In the genomic region with DNA sequence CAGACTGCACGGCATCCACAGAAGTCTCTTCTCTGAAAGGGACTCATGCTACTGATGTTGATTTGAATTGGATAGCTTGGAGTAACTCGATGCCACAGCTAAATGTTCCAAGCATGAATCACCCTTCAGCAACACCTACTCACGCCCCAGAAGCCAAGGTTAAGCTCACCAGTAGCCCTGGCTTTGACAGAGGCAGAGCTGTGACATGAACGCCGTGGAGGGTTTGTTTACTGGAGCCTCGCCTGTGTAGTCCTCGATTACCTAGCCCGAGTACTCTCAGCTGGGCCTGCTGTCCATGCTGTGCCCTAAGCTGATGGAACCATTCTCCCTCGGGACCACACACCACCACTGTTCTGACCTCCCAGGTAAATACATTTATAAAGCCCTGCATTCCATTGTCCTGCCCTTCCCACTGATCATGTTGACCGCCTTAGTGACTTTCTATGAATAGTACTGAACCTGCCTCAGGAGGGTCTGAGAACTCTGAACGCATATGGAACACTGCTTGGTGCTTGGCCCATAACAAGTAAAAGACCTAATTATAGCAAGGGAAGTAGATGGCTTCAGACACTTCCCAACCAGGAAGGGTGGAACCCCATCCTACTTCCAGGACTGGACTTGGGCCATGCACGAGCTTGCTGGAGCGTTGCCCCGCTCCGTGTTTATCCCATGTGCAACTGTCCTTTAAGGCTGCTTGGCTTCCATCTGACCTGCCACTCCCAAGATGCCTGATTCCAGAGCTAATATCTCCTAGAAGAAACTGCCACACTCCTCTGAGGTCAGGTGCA, we compare ENCODE assay signal across 8 mouse cellular contexts. TPM values are rescaled to one million over a fixed set of nuclear protein-coding genes. Genes with fewer than 3 reads are reported as not detected.
DNase-seq lines count a peak whose midpoint lies in the region; ATAC-seq and TF ChIP-seq lines count a peak whose summit lies in the region.

No protein-coding gene starts in this region.

- no peaks in the 10 kb centered on the region for H3K27me3 ChIP-seq in spleen, adult 2 months (ENCODE audit: control insufficient read depth, insufficient read depth, low read length)
- H3K27me3 ChIP-seq in kidney, adult 2 months (replicated peaks; ENCODE audit: control insufficient read depth, insufficient read depth, low read length): no peaks in the 10 kb centered on the region
- no peaks in the 10 kb centered on the region for H3K27me3 ChIP-seq in midbrain, embryonic 11.5 days (ENCODE audit: control insufficient read depth, insufficient read depth, low read length)

- TF ChIP-seq CTCF in spleen, adult 2 months (IDR thresholded peaks at IDR 0.05; ENCODE audit: extremely low read depth, insufficient read depth, insufficient read length, insufficient replicate concordance): no peak
- TF ChIP-seq CTCF in kidney, adult 2 months (conservative IDR thresholded peaks at IDR 0.05; ENCODE audit: insufficient read depth, insufficient read length, low read depth, low read length): no peak
- no peak for TF ChIP-seq CTCF in olfactory bulb, adult 2 months (IDR thresholded peaks at IDR 0.05; ENCODE audit: insufficient read depth, low read depth, low read length)

- no peak for ATAC-seq in midbrain, embryonic 11.5 days (ENCODE audit: low FRiP score)

- H3K4me3 ChIP-seq in spleen, adult 2 months (ENCODE audit: extremely low read depth, insufficient read depth, insufficient read length): no peak overlapping the region
- no peak overlapping the region for H3K4me3 ChIP-seq in kidney, adult 2 months (ENCODE audit: insufficient read depth, low read depth, low read length)
- no peak overlapping the region for H3K4me3 ChIP-seq in olfactory bulb, adult 2 months (ENCODE audit: insufficient read depth, low read depth, low read length)
- H3K4me3 ChIP-seq in midbrain, embryonic 11.5 days (ENCODE audit: low read depth, low read length): no peak overlapping the region

- WGBS in spleen, adult 2 months: 81% methylated on average over 15 of the region's 15 CpGs
- WGBS in kidney, adult 2 months: 25% methylated on average over 15 of the region's 15 CpGs
- 49% methylated on average over 15 of the region's 15 CpGs for WGBS in olfactory bulb, adult 2 months
- 84% methylated on average over 15 of the region's 15 CpGs for WGBS in midbrain, embryonic 11.5 days

- H3K4me1 ChIP-seq in spleen, adult 2 months (ENCODE audit: control insufficient read depth, insufficient read depth, insufficient read length): no peaks in the 10 kb centered on the region
- H3K4me1 ChIP-seq in kidney, adult 2 months (ENCODE audit: control insufficient read depth, insufficient read depth, low read length): peaks cover 4% of the 10 kb centered on the region; the same call in 1 of the 2 replicates
- peaks cover 48% of the 10 kb centered on the region for H3K4me1 ChIP-seq in olfactory bulb, adult 2 months (ENCODE audit: control insufficient read depth, insufficient read depth, low read length)
- no peaks in the 10 kb centered on the region for H3K4me1 ChIP-seq in midbrain, embryonic 11.5 days (ENCODE audit: control insufficient read depth, insufficient read depth, low read length)

- H3K36me3 ChIP-seq in spleen, adult 2 months (ENCODE audit: control insufficient read depth, insufficient read depth, low read length): peaks cover 8% of the 10 kb centered on the region; the same call in 1 of the 2 replicates
- H3K36me3 ChIP-seq in kidney, adult 2 months (ENCODE audit: control insufficient read depth, insufficient read depth, low read length): no peaks in the 10 kb centered on the region
- peaks cover 2% of the 10 kb centered on the region; the same call in 1 of the 2 replicates for H3K36me3 ChIP-seq in midbrain, embryonic 11.5 days (ENCODE audit: control insufficient read depth, insufficient read depth, low read length)

- H3K27ac ChIP-seq in spleen, adult 2 months (ENCODE audit: insufficient read depth, low read length): peak overlapping the region; percentile 43; the same call in 1 of the 2 replicates
- peak overlapping the region; percentile 80 for H3K27ac ChIP-seq in kidney, adult 2 months (ENCODE audit: insufficient read depth, low read depth, low read length)
- H3K27ac ChIP-seq in olfactory bulb, adult 2 months (ENCODE audit: insufficient read depth, low read depth, low read length): peak overlapping the region; percentile 91
- H3K27ac ChIP-seq in midbrain, embryonic 11.5 days (ENCODE audit: low read depth, low read length): no peak overlapping the region

- TF ChIP-seq POLR2A in spleen, adult 2 months (IDR thresholded peaks at IDR 0.05; ENCODE audit: low read depth, low read length): no peak
- TF ChIP-seq POLR2A in kidney, adult 2 months (IDR thresholded peaks at IDR 0.05; ENCODE audit: low read depth, low read length): no peak
- TF ChIP-seq POLR2A in olfactory bulb, adult 2 months (IDR thresholded peaks at IDR 0.05; ENCODE audit: insufficient read depth, low read depth, low read length): no peak

- no peak for DNase-seq in spleen, adult 2 months (ENCODE audit: low read depth in 1 of 2, low spot score in 2 of 2)
- DNase-seq in spleen, postnatal 10 days (ENCODE audit: low spot score in 2 of 2): no peak
- DNase-seq in heart, adult 11 months: peak; percentile 99
- DNase-seq in kidney, adult 2 months: peak; percentile 92
- DNase-seq in right cerebral cortex, postnatal 36 days (ENCODE audit: low spot score in 2 of 2): no peak
- DNase-seq in midbrain, embryonic 11.5 days (ENCODE audit: low spot score, missing footprints): no peak
- no peak for DNase-seq in layer of hippocampus, adult 11-12 months (ENCODE audit: low spot score)

- no peaks in the 10 kb centered on the region for H3K9me3 ChIP-seq in midbrain, embryonic 11.5 days (ENCODE audit: control insufficient read depth, low read length)

- no peak overlapping the region for H3K4me2 ChIP-seq in midbrain, embryonic 11.5 days

- no peak overlapping the region for H3K9ac ChIP-seq in midbrain, embryonic 11.5 days (ENCODE audit: low read length)

RNA-seq across cellular contexts. Expression of a gene that starts 7.7 kb away (rescaled TPM):
- polyA plus RNA-seq in spleen, adult 2 months (2012; rRNA removed): 6.2 and 7.7 TPM in 2 replicates
- polyA plus RNA-seq in kidney, adult 2 months (2012; rRNA removed): 11.3 and 14.6 TPM in 2 replicates
- not detected in 2 replicates for polyA plus RNA-seq in olfactory bulb, adult 2 months (2012; ENCODE audit: insufficient read depth, insufficient read length, low replicate concordance, missing spikeins)
- polyA plus RNA-seq in midbrain, embryonic 11.5 days (2014; fragmentation: Nextera tagmentation; extraction: Ambion mirVana): 62.2 and 64.1 TPM in 2 replicates

RNA-seq across cellular contexts. Expression of a gene that starts 7.7 kb away (rescaled TPM):
- 22.2 and 33.3 TPM in 2 replicates for polyA plus RNA-seq in spleen, adult 2 months (2012; rRNA removed)
- polyA plus RNA-seq in kidney, adult 2 months (2012; rRNA removed): 63.8 and 68.4 TPM in 2 replicates
- polyA plus RNA-seq in olfactory bulb, adult 2 months (2012; ENCODE audit: insufficient read depth, insufficient read length, low replicate concordance, missing spikeins): not detected in 2 replicates
- 50.8 and 54.7 TPM in 2 replicates for polyA plus RNA-seq in midbrain, embryonic 11.5 days (2014; fragmentation: Nextera tagmentation; extraction: Ambion mirVana)

RNA-seq across cellular contexts. Expression of a gene that starts 27.5 kb away (rescaled TPM):
- 40.6 and 48.1 TPM in 2 replicates for polyA plus RNA-seq in spleen, adult 2 months (2012; rRNA removed)
- 12.4 and 16.9 TPM in 2 replicates for polyA plus RNA-seq in kidney, adult 2 months (2012; rRNA removed)
- polyA plus RNA-seq in olfactory bulb, adult 2 months (2012; ENCODE audit: insufficient read depth, insufficient read length, low replicate concordance, missing spikeins): not detected in 2 replicates
- 5.5 and 6.0 TPM in 2 replicates for polyA plus RNA-seq in midbrain, embryonic 11.5 days (2014; fragmentation: Nextera tagmentation; extraction: Ambion mirVana)

RNA-seq across cellular contexts. Expression of a gene that starts 33.2 kb away (rescaled TPM):
- 139 and 197 TPM in 2 replicates for polyA plus RNA-seq in spleen, adult 2 months (2012; rRNA removed)
- polyA plus RNA-seq in kidney, adult 2 months (2012; rRNA removed): 280 and 340 TPM in 2 replicates
- polyA plus RNA-seq in olfactory bulb, adult 2 months (2012; ENCODE audit: insufficient read depth, insufficient read length, low replicate concordance, missing spikeins): 210 and 316 TPM in 2 replicates
- 2,717 and 2,900 TPM in 2 replicates for polyA plus RNA-seq in midbrain, embryonic 11.5 days (2014; fragmentation: Nextera tagmentation; extraction: Ambion mirVana)

RNA-seq across cellular contexts. Expression of a gene that starts 53.3 kb away (rescaled TPM):
- polyA plus RNA-seq in spleen, adult 2 months (2012; rRNA removed): 43.5 and 46.4 TPM in 2 replicates
- polyA plus RNA-seq in kidney, adult 2 months (2012; rRNA removed): 40.3 and 44.3 TPM in 2 replicates
- 135 and 1,741 TPM in 2 replicates for polyA plus RNA-seq in olfactory bulb, adult 2 months (2012; ENCODE audit: insufficient read depth, insufficient read length, low replicate concordance, missing spikeins)
- 282 and 288 TPM in 2 replicates for polyA plus RNA-seq in midbrain, embryonic 11.5 days (2014; fragmentation: Nextera tagmentation; extraction: Ambion mirVana)

Comparison
In these comparisons a context has a peak if more than half of its experiments do, and no peak if none do; other contexts are left out.
1. DNase-seq: peak in heart, adult 11 months (single experiment) and kidney, adult 2 months (single experiment); none in spleen, adult 2 months (0 of 2), spleen, postnatal 10 days (0 of 2), right cerebral cortex, postnatal 36 days (0 of 2), midbrain, embryonic 11.5 days (single experiment) and layer of hippocampus, adult 11-12 months (single experiment).
2. RNA of a gene that starts 7.7 kb away (polyA plus RNA-seq): 63.8 to 68.4 TPM in kidney, adult 2 months, 50.8 to 54.7 TPM in midbrain, embryonic 11.5 days and 22.2 to 33.3 TPM in spleen, adult 2 months; not detected in olfactory bulb, adult 2 months; every median in the first group is over 10 times any median in the second.